Mouse (Mus musculus) heart, embryonic 10.5 days (tissue): ENCODE measurements at regions not wholly inside any gene's neighbourhood (a gene's known extent, or its start where the extent isn't known, plus 50 kb on each side); places are given as distances from the start of the nearest gene placed in this dataset.

Source experiments
- DNase-seq: peaks from one replicate; pipeline ENCODE4 v3.0.0-alpha.2; 2017; ENCODE audit warnings: low spot score
- H3K27ac ChIP-seq: fragments of 300-500 bp; sonication (generic); 2 replicates; pipeline ENCODE4 v1.5.1; 2016; ENCODE audit warnings: mild to moderate bottlenecking
- H3K27me3 ChIP-seq: fragments of 300-500 bp; sonication (generic); 2 replicates; pipeline ENCODE4 v1.6.1; 2016; ENCODE audit warnings: mild to moderate bottlenecking; ENCODE audit not compliant: poor library complexity, insufficient read depth, severe bottlenecking
- H3K36me3 ChIP-seq: fragments of 300-500 bp; sonication (generic); 2 replicates; pipeline ENCODE4 v1.6.1; 2016; ENCODE audit warnings: mild to moderate bottlenecking, moderate library complexity
- H3K4me1 ChIP-seq: fragments of 300-500 bp; sonication (generic); 2 replicates; pipeline ENCODE4 v1.6.1; 2016; ENCODE audit warnings: mild to moderate bottlenecking
- H3K4me3 ChIP-seq: fragments of 300-500 bp; sonication (generic); 2 replicates; pipeline ENCODE4 v1.5.1; 2016; ENCODE audit warnings: mild to moderate bottlenecking, moderate library complexity
- H3K9me3 ChIP-seq: fragments of 300-500 bp; sonication (generic); 2 replicates; pipeline ENCODE4 v1.6.1; 2016; ENCODE audit warnings: mild to moderate bottlenecking, moderate library complexity
- WGBS: fragments of 180-500 bp; shearing (Covaris S2); methylation state at CpG from one replicate; pipeline ENCODE4 v1.1.7; 2016; 5-methylcytosine and 5-hydroxymethylcytosine counted together

DNA sequence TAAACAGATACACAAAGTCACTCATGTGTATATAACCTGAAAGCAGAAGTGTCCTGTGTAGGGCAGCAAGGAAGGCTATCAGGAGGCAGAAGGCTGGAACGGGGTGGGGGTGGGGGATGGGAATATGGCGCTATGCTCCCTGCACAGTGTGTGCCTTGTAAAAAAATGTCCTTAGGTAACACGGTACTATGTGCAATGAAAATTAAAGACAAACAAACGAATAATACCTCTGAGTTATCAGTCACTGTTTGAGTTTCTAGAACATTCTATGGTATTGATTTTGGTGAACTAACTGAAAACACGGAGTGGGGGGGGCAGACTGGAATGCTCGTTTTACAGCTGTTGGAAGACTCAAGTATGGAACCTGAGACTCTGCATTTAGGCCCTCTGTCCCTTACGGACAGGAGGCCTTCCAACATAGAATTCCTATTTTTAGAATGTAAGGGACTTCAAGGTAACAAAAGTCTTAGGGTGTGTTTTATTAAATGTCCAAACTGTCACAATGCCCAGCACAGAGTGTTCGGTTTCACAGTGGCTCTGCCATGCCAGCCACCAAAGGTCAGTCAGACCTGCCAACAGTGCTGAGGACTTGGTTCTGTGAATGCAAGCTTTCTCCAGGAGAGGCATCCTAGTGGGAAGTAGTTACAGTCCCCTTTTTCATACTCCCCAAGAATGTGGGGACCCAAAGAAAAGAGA, 240.6 kb downstream of the Ano6 start:
- DNase-seq, result no peak
- 77% methylated on average over 8 of the region's 8 CpGs for WGBS
- Histone ChIP-seq H3K27me3 (no peaks in the 10 kb centered on the region), H3K4me3 (no peak overlapping the region), H3K27ac (no peak overlapping the region), H3K4me1 (no peaks in the 10 kb centered on the region), H3K9me3 (no peaks in the 10 kb centered on the region), H3K36me3 (no peaks in the 10 kb centered on the region)

DNA sequence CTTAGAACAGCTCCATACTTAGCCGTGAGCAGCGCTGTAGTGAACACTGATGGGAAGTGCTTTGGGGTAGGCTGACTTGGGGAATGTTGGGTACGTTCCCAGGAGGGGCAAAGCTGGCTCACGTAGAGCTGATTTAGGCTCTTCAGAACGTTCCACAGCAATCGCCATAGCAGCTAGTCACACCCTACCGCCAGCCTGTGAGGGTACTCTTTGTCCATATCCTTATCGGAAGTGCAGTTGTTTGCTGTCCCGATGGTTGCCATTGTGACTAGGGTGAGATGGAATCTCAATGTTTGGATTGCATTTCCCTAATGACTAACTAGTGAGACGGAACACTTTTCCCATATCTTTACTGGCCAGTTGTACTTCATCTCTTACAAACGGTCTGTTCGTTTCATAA, 244.6 kb downstream of the Ano6 start:
- Histone ChIP-seq H3K27me3 (no peaks in the 10 kb centered on the region), H3K9me3 (no peaks in the 10 kb centered on the region)

GRCm38 (mm10) chr15:96045561-96045960, 241.8 kb upstream of the Arid2 start:
- DNase-seq, result no peak
- no peaks in the 10 kb centered on the region for H3K4me1 ChIP-seq
- H3K36me3 ChIP-seq, result no peaks in the 10 kb centered on the region
- no peaks in the 10 kb centered on the region for H3K27me3 ChIP-seq
- WGBS, result 52% methylated on average over 3 of the region's 3 CpGs
- peak overlapping the region; percentile 29; the same call in 1 of the 2 replicates for H3K27ac ChIP-seq
- no peak overlapping the region for H3K4me3 ChIP-seq
- H3K9me3 ChIP-seq, result no peaks in the 10 kb centered on the region

More for the DNA sequence above, 244.6 kb downstream of the Ano6 start:
- H3K4me1 ChIP-seq, result no peaks in the 10 kb centered on the region
- no peaks in the 10 kb centered on the region for H3K36me3 ChIP-seq
- WGBS, result 59% methylated on average over 12 of the region's 12 CpGs
- H3K4me3 ChIP-seq, result no peak overlapping the region
- H3K27ac ChIP-seq, result no peak overlapping the region
- DNase-seq, result no peak

GRCm38 (mm10) chr15:96046651-96047050, 240.7 kb upstream of the Arid2 start:
- no peak overlapping the region for H3K27ac ChIP-seq
- H3K36me3 ChIP-seq, result no peaks in the 10 kb centered on the region
- no peaks in the 10 kb centered on the region for H3K27me3 ChIP-seq
- H3K4me3 ChIP-seq, result no peak overlapping the region
- 75% methylated on average over 5 of the region's 5 CpGs for WGBS
- H3K9me3 ChIP-seq, result no peaks in the 10 kb centered on the region
- no peak for DNase-seq
- H3K4me1 ChIP-seq, result no peaks in the 10 kb centered on the region

DNA sequence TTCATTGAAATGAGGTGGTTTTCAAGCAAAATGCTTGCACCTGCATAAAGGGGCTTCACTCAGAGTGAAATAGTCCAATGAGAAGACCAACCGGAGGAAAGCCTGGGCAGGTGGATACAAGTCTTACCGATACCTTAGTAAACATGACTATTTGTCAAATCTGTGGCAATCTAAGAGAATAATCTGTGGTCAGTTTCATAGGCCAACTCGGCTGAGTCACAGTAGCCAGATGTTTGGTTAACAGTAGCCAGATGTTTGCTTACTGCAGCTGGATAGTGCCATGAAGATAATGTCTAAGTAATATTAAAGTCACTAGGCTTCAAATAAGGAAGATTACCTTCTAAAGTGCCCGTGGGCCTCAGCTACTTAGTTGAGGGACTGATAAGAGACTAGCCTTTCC, 236.9 kb upstream of the Arid2 start:
- Histone ChIP-seq H3K4me1 (peaks cover 3% of the 10 kb centered on the region; the same call in 1 of the 2 replicates), H3K27me3 (no peaks in the 10 kb centered on the region), H3K4me3 (no peak overlapping the region), H3K9me3 (no peaks in the 10 kb centered on the region), H3K27ac (no peak overlapping the region), H3K36me3 (no peaks in the 10 kb centered on the region)
- 72% methylated on average over 4 of the region's 4 CpGs for WGBS
- DNase-seq, result no peak

GRCm38 (mm10) chr15:96052586-96052985, 234.7 kb upstream of the Arid2 start:
- peaks cover 3% of the 10 kb centered on the region; the same call in 1 of the 2 replicates for H3K4me1 ChIP-seq
- H3K27ac ChIP-seq, result no peak overlapping the region
- H3K4me3 ChIP-seq, result no peak overlapping the region
- no peaks in the 10 kb centered on the region for H3K27me3 ChIP-seq
- 72% methylated on average over 5 of the region's 5 CpGs for WGBS
- DNase-seq, result no peak
- no peaks in the 10 kb centered on the region for H3K9me3 ChIP-seq
- H3K36me3 ChIP-seq, result no peaks in the 10 kb centered on the region

- no peak overlapping the region for H3K27ac ChIP-seq
- peaks cover 10% of the 10 kb centered on the region for H3K4me1 ChIP-seq
- H3K36me3 ChIP-seq, result no peaks in the 10 kb centered on the region
- 80% methylated on average over 10 of the region's 10 CpGs for WGBS
- H3K9me3 ChIP-seq, result no peaks in the 10 kb centered on the region
- H3K27me3 ChIP-seq, result no peaks in the 10 kb centered on the region
- DNase-seq, result no peak
- no peak overlapping the region for H3K4me3 ChIP-seq
These were observed 232.0 kb upstream of the Arid2 start for GRCm38 (mm10) chr15:96055361-96055760.

DNA sequence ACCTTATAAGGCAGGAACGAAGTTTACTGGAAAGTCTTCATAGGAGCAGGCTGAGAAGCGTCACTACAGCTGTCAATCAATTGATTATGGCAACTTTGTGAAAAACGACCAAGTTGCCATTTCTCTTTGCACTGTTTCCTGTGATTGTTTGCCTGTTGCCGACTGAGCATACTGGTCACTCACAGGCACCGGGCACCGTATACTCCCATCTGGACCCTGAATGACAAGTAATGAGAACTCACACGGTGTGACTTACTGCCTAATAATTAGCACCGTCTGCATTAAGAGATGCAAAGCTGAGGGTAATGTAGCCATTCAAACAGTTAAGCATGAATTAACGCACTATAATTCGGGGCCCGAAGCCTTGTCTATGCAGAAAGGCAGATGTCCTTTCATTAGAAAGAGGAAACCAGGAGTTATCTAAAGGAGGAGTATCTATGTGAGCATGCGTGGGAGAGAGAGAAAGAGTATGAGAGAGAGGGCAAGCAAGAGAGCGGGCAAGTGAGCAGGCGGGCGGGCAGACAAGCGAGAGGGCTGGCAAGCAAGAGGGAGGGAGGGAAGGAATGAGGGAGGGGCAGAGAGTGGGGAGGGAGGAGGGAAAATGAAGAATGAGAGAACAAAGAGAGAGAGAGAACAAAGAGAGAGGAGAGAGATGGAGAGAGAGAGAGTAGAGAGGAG, 231.4 kb upstream of the Arid2 start:
- no peak for DNase-seq
- Histone ChIP-seq H3K9me3 (no peaks in the 10 kb centered on the region), H3K4me3 (no peak overlapping the region), H3K4me1 (peaks cover 10% of the 10 kb centered on the region), H3K27me3 (no peaks in the 10 kb centered on the region), H3K36me3 (no peaks in the 10 kb centered on the region), H3K27ac (no peak overlapping the region)
- whole genome bisulfite sequencing, result 71% methylated on average over 16 of the region's 16 CpGs

- peak overlapping the region; percentile 64 for H3K27ac ChIP-seq
- DNase-seq, result no peak
- H3K27me3 ChIP-seq, result no peaks in the 10 kb centered on the region
- H3K4me3 ChIP-seq, result peak overlapping the region; percentile 12; the same call in 1 of the 2 replicates
- no peaks in the 10 kb centered on the region for H3K9me3 ChIP-seq
- H3K4me1 ChIP-seq, result peaks cover 6% of the 10 kb centered on the region
- 37% methylated on average over 3 of the region's 3 CpGs for WGBS
- no peaks in the 10 kb centered on the region for H3K36me3 ChIP-seq
These were observed 227.7 kb upstream of the Arid2 start for GRCm38 (mm10) chr15:96059623-96060022.

GRCm38 (mm10) chr15:96064499-96065217, 222.7 kb upstream of the Arid2 start:
- DNase-seq, result no peak
- 73% methylated on average over 11 of the region's 11 CpGs for WGBS
- Histone ChIP-seq H3K27ac (no peak overlapping the region), H3K27me3 (no peaks in the 10 kb centered on the region), H3K4me1 (peaks cover under 1% of the 10 kb centered on the region; the same call in 1 of the 2 replicates), H3K9me3 (no peaks in the 10 kb centered on the region), H3K4me3 (no peak overlapping the region), H3K36me3 (no peaks in the 10 kb centered on the region)

DNA sequence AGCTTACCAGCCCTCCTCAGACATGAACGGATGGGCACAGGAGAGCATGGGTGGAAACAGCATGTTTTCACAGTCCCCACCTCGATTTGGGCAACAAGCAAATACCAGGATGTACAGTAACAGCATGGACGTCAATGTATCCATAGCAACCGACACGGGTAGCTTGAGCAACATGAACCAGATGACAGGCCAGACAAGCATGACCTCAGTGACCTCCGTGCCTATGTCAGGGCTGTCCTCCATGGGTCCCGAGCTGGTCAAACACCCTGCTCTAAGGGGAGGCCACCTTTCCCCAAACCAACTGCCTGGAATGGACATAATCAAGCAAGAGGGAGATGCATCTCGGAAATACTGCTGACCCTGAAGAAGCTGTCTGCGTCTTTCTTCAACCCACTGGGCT, 211.7 kb upstream of the Arid2 start:
- Histone ChIP-seq H3K27me3 (no peaks in the 10 kb centered on the region), H3K36me3 (no peaks in the 10 kb centered on the region), H3K9me3 (no peaks in the 10 kb centered on the region), H3K4me1 (peaks cover 41% of the 10 kb centered on the region), H3K4me3 (no peak overlapping the region), H3K27ac (no peak overlapping the region)
- WGBS, result 75% methylated on average over 9 of the region's 9 CpGs
- DNase-seq, result no peak

- no peaks in the 10 kb centered on the region for H3K9me3 ChIP-seq
- no peaks in the 10 kb centered on the region for H3K27me3 ChIP-seq
- H3K4me3 ChIP-seq, result no peak overlapping the region
- no peaks in the 10 kb centered on the region for H3K36me3 ChIP-seq
- no peak for DNase-seq
- WGBS, result 31% methylated on average over 5 of the region's 5 CpGs
- H3K27ac ChIP-seq, result peak overlapping the region; percentile 60; the same call in 1 of the 2 replicates
- H3K4me1 ChIP-seq, result peaks cover 56% of the 10 kb centered on the region
These were observed 209.6 kb upstream of the Arid2 start for GRCm38 (mm10) chr15:96077756-96078155.

DNA sequence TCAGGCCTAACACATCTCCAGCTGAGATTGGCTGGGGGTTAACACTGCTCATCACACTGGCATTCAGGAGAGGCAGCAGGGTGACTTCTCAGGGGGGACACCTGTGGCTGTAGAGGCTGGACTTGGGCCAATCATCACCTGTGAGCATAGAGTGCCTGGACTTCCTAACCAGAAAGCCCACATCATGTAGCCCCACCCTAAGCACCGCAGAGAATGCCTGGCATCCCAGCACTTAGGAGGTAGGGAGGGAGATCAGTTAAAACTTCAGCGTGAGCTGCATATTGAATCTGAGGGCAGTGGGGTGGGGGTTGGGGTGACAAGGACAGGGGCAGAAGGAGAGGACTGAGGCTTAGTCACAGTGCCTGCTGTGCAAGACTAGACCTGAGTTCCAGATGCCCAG, 208.7 kb upstream of the Arid2 start:
- Histone ChIP-seq H3K27me3 (no peaks in the 10 kb centered on the region), H3K4me3 (no peak overlapping the region), H3K9me3 (no peaks in the 10 kb centered on the region), H3K36me3 (no peaks in the 10 kb centered on the region), H3K4me1 (peaks cover 59% of the 10 kb centered on the region), H3K27ac (peak overlapping the region; percentile 60; the same call in 1 of the 2 replicates)
- no peak for DNase-seq
- 12% methylated on average over 2 of the region's 2 CpGs for WGBS
